Mouse (Mus musculus): ENCODE results near the gene Nck1.

Gene Nck1

GRCm38 (mm10) chr9:100534686-100535085 lies 11.2 kb downstream of the Nck1 start:
- no peak for DNase-seq

GRCm38 (mm10) chr9:100532847-100533505 lies 13.0 kb downstream of the Nck1 start:
- no peak for DNase-seq

DNA sequence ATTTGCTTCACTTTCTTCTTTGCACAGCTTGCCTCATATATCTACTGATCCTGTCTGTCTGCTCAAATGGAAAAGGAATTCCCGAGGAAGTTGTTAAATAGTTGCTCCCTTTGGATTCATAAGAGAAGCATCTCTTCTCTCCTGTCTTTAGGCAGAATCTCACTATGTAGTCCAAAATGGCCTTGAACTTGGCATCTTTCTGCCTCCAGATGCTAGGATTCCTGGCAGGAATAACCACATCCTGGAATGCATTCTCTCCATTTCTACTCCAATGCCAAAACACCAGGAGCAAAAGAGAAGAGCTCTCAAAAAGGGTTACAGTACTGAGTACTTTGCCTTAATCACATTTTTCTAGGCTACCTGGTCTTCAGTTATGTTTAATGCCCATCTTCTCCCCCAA lies 14.6 kb downstream of the Nck1 start:
- DNase-seq, result no peak

DNA sequence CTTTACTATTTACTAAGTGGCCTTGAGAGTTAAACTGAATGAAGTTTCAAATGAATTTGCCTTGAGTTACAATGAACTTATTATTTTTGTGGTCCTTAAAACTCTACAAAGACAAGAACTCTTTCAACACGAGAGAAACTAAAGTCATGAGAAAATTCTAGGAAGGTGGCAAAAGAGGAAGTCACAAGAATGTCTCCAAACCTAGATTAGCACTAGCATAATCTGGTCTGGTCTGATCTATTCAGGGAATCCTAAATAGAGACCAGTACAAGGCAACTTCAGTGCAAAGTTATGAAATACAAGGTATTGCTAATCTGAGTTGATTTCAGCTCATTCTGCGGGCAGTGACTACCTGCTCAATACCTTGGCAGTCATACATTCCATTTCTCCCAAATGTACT lies 20.7 kb downstream of the Nck1 start:
- DNase-seq, result no peak

DNA sequence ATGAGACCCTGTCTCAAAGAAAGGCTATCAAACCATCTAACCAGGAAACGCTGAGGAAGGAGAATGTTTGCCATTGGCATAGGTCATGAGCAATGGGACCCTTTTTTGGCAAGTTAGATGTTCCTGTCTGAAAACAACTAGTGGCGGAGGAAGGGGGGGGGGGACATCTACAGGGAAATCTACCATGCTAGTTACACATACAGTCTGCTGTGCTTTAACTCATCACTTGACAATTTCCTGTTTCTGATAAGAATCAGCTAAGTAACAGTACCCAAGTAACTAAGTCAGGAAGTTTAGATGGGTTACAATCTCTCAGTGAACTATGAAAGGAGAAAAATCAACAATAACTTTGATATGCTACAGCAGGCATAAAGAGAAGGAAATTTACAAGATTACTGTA lies 23.9 kb downstream of the Nck1 start:
- DNase-seq, result no peak

GRCm38 (mm10) chr9:100520586-100520985 lies 25.3 kb downstream of the Nck1 start:
- peak; percentile 51 for DNase-seq

DNA sequence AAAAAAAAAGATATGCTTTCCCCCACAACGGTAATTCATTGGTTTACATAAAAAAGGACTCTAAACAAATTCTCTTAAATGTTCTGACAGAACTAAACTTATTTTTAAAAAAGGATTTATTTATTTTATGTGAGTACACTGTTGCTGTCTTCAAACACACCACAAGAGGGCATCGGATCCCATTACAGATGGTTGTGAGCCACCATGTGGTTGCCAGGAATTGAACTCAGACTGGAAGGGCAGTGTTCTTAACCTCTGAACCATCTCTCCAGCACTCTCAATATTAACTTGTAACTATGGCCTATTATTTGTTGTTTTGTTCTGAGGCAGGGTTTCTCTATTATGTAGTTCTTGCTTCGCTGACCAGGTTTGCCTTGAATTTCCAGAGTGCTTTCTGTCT lies 25.9 kb downstream of the Nck1 start:
- no peak for DNase-seq

GRCm38 (mm10) chr9:100507581-100507980 lies 38.4 kb downstream of the Nck1 start:
- no peak for DNase-seq

DNA sequence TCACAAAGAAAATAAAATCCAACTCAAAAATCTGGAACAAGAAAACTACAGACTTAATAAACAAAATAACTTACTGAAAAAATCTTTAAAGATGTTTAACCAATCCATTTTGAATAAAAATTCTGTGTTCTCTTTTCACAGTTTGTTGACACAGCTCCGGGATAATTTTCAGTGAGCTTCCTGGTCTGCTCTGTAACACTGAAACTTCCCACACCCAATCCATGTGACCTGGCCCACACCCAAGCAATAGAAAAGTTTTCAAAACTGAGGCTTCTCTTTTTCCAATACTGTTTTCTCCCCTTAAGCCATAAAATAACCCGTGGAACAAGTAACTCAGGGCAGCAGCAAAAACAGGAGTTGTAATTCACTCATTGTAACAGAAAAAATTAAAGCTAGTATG lies 39.3 kb downstream of the Nck1 start:
- DNase-seq, result no peak

DNA sequence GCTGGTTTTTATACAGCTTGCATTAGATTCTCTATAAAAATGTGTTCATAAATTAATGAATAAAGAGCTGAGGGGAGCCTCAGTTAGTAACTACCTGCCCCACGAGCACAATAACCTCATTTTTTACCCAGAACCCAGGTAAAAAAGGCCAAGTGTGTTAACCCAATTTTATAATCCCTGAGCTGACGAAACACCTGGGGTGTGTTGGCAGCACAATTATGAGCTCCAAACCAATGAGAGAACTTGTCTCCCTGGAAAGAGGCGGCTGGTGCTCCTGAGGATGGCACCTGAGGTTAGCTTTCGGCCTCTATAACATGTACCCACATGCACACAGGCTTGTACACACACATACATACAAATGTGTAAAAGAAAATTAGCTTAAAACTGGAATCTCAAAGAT lies 40.4 kb downstream of the Nck1 start:
- no peak for DNase-seq

- peak; percentile 58 for DNase-seq
Observed at GRCm38 (mm10) chr9:100493611-100494261, 52.2 kb downstream of the Nck1 start.

DNA sequence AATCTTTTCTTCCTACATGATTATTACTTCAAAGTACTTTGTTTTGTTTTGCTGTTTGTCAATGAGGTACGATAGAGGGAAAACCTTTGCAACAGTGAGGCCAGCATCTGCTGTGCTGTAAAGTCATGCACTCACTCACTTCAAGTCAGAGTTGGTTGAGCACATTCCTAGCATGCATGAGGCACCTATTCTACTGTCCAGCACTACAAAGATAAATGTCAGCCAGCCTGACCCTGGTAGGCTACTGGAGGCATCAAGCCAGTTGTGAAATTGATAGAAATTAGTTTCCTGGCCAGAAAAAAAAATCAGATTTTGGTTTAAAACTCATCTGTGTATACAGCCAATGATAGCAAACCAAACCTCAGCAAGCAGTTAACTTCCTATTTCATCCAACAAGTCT lies 54.5 kb downstream of the Nck1 start:
- no peak for DNase-seq

DNA sequence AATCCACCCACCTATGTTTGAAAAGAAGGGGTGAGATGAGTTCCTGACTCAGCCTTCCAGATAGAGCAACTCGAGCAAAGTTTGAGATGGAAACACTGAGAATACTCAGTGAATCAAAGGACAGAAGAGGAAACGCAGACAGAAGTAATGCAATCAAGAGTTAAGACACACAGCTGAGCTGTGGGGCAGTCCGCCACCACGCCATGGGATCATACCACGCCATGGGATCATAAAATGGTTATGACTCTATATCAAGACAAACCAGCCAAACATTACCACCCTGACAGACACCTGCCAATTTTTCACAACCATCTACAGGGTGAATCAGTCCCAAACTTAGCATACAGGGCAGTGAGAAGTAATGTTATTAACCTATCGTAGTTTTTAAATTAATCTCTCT lies 57.0 kb downstream of the Nck1 start:
- no peak for DNase-seq

- DNase-seq, result no peak
Observed at GRCm38 (mm10) chr9:100488056-100488713, 57.7 kb downstream of the Nck1 start.

DNA sequence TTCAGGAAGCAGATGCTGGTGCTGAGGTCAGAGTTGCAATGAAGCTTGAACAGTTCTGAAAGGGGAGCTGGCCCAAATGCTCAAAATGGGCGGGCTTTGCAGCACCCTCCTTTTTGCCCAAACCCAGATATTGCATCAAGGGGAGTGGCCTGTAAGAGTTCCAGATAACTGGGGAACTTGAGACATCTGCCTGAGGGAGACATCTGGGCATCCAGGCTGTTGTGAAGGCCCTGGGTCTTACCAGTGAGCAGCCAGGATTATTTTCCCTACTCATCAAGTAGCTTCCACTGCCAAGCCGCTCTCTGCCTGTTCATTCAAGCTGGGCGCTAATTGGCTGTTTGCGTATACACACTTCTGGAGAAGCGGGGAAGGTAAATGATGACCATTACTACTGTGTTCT lies 59.5 kb downstream of the Nck1 start, which contains the start of gene Il20rb:
Il20rb (minus strand) TSS at position 358 of the 400 bp plus-strand sequence.
- DNase-seq, result no peak

DNA sequence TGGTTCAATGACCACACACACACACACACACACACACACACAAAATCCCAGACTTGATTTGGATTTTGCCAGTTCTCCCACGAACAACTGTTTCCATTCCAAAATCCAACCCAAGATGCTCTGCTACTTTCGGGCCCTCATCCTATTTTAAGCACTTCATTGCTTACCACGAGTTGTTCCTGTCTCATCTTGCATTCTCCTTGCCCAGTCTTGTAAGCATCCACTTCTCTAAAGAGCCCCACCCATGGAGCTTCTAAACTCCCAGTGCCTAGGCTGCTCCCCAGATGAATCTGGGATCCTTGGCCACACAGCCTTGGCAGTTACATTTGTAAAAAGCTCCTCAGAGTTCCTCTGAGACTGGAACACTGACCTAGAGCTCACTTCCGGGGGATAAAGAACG lies 62.6 kb downstream of the Nck1 start:
- no peak for DNase-seq

DNA sequence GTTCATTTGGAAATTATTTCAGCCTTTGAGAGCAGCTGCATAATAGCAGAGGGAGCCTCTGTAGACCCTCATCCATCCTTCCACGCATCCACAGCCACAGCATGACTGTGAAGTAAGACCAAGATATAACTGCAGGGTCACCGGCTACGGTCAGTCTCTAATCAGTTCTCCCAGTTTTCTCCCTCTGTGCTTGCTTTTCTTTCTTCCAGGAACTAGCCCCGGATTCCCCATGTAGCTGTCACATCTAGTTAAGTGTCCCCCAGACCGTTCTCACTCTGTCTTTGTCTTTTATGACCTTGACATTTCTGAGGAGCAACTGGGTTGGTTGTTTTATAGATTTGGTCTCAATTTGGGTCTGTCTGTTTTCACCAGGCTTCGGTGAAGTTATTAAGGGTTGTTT lies 64.3 kb downstream of the Nck1 start:
- no peak for DNase-seq

- no peak for DNase-seq
Observed at GRCm38 (mm10) chr9:100474056-100474455, 71.9 kb downstream of the Nck1 start.

DNA sequence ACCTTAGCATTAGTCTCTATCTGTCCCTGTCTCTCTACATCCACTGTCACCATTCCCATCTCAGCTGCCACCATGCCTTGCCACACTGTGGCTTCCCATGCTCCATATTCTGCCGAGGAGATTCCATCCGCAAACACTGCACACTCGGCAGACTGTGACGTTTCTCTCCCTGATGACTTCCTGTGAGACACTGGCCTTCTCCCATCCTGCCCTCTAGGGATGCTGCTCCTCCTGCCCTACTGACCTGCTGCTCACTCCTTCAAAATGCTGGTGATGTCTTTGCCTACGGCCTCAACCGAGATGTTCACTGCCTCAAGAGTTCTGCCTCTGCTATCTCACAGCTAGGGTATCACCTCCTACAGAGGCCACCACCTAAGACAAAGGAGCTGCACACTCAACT lies 72.6 kb downstream of the Nck1 start:
- DNase-seq, result no peak

- DNase-seq, result no peak
Observed at GRCm38 (mm10) chr9:100472931-100473330, 73.0 kb downstream of the Nck1 start.

DNA sequence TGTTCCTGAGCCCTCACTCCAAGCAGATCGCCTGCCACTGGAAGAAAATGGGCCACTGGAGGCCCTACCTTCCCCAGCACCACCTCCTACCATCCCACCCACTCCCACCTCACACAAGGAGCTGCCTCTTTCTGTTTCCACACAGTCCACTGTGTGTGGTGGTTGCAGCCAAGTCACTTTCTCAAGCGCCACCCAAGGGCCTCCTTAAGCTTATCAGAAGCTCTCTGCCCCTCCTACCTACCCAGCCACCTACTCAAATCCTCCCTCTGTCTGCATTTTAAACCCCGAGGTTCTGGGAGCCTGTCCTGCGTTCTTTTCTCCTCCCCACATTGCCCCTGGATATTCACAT lies 74.4 kb downstream of the Nck1 start:
- no peak for DNase-seq

- DNase-seq, result no peak
Observed at GRCm38 (mm10) chr9:100470936-100471604, 74.9 kb downstream of the Nck1 start.

DNA sequence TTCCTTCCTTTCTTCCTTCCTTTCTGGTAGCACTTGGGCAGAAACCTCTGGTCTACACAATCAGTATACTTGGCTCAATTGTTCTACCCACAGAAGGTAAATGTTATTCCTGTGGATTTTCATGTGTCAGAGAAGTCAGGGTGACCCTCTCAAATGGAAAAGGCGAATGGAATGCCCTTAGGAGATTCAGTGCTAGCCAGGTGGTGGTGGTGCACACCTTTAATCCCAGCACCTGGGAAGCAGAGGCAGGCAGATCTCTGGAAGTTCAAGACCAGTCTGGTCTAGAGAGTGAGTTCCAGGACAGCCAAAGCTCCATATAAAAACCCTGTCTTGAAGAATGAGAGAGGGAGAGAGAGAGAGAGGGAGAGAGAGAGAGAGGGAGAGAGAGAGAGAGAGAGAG lies 75.7 kb downstream of the Nck1 start:
- no peak for DNase-seq

DNA sequence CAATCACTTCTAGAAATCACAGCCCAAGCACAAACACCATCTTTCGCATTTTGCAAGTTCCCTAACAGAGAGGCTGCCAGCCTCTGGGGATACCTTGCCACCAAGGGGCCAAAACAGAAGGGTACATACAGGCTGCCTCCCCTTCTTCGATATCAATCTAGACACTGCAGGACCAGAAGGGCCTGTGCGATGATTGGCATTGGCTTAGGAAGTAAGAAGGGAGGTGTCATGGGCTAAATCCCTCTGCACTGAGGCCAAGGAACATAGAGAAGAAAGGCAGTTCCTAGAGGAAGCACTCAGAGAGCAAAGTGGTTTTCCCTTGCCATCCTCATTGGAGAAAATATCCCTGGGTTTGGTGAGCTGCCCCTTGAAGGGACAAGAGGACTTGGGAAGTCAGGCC lies 76.3 kb downstream of the Nck1 start:
- DNase-seq, result no peak

Measured in thymus, postnatal 4 days (tissue).